Mouse (Mus musculus): ENCODE measurements around the gene Lemd2.

Gene Lemd2

DNA sequence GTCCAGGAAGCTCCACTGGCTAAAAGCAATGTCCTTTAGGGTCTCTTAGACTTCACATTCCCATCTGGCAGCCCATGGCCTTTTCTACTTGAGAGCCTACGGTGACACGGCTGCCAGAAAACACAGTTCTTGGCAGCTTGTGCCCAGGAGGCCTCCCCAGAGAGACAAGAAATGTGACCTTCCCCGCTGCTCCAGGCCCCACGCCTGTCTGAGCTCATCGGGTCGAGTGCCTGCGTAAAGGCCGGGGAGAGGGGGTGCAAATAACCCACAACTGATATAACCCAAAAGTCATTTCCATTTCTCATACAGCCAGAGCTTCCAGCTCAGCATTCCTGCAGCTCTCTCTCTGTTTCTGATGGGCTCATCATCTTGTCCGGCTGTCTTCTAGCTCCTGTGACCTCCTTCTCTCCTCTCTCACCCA, 50.5 kb downstream of the Lemd2 start:
- no peak for DNase-seq

DNA sequence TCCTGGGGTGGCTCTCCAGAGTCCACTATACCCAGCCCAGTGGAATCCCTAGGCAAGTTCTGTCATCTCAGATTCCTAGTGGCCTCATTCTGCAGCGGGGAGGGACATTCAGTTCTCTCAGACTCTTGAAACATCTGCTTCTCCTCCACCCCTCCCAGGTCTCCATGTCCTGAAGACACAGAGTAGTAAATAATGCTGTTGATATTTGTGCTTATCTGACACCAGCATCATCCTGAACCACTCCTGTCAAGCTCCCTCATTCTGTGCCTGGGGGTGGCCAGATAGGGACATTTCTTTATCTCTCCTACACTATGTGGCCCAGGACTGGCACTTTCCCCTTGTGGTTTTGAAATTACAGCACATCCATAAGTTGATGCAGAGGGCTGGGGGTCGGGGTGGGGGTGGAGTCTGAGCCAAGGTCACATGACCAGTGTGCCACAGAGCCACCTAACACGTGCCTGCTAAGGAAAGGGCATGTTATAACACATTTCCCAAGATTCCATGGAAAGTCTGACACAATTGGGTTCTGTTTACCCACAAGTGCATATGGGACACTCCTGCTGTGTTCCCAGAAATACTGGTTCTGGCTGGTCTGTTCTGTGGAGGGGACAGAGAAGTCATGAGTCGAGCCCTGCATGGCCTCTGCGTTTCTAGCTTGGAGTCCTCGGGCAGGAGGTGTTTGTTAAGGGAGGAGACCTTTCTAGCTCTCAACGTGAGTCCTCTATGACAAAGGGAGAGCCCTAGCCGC, 51.1 kb downstream of the Lemd2 start:
- DNase-seq = no peak

DNA sequence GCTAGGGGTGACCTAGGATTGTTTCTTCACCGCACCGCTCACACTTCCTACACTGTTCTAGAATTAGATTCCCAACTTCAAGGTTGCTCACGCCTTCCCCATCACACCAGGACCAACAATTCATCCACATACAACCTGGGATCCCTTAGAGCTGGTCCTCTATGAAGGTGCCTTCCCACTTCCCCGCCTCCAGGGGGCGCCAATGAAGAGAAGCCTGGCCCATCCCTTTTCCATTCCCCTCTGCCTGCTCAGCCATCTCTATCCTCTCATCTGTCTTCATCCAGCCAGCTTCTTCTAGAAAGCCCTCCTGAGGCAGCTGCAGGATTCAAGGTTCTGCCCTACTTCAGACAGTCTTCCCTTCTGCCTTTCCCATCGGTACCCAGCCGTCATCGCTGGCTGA, 52.9 kb downstream of the Lemd2 start:
- DNase-seq = no peak

DNA sequence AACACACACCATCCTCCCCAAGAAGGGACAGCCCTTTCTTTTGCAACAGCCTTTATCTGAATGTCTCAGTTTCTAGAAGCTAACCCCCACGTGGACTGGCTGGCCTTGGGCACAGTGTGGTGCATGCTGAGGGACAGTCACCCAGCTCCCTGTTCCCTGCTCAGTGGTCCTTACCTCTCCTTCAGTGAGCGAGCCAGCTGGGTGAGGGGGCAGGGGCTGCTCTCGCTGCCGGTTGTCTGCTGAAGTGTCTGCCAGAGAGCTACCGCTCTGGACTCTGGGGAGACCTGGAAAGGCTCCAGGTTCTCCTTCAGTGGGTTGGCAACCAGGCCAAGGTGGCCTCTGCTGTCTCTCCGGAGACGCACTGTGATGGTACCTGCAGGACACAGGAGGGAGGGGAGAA, 53.4 kb downstream of the Lemd2 start:
- DNase-seq = no peak

DNA sequence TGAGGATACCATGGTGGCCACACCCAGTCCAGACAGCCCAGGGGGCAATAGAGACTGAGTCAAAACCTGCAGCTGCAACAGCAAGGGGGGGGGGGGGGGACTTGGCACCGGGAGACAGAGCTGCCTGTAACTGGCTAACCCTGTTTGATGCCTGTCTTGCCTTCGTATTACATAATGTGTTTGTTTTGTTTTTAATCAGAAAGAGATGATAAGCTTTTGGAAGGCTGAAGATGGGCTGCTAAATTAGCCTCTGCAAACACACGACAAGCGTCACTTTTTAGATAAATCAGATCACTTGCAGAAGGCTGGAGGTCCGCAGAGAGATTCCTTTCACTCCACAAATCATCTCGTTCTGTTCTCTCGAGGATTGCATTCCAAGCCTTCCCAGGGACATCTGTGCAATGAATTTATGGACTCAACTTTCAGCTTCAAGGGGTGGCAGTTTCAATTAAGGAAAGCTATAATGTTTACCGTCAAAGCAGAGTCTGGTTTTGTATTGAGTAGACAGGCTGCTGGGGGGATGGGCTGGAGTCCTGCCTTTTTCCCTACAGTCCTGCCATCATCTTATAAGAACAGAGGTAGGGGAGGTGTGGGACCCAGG, 57.8 kb downstream of the Lemd2 start:
- no peak for DNase-seq

DNA sequence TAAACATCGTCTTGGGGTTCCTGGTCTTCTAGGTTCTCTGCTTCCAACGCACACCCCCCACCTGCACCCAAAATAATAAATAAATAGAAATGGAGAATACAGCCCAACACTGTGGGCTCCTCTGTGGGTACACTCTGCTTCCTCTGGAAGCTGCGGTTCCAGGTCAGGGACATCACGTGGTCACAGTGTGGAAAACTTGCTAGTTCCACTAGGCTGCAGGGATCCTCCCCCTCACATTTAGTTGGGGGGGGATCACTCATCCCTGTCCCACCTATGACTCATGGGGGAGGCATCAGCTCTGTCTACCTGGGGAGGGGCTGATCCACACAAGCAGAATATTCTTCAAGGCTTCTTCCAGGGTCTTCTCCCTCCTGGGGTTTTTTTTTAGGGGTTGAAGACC, 60.1 kb downstream of the Lemd2 start:
- no peak for DNase-seq

DNA sequence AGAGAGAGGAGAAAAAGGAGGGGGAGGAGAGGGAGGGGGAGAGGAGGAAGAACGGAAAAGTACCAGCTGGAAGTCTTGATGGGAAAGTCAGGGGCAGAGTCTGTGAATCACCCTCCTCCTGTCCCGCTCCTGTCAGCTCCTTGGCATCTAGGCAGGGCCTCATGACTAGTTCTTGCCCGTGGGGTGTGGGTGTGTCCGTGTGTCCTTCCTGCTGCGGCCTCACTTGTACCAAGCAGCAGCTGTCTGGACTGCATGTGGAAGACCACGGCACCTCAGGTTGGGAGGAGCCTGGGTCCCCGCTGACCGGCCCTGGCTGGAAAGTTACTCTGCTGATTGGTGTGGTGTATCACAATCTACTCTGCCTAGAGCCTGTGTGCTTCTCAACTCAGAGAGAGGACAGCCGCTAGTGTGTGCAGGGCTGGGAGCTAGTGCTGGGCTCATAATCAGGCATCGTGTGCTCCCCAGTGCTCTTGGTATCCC, 62.3 kb downstream of the Lemd2 start:
- DNase-seq = peak; percentile 66

DNA sequence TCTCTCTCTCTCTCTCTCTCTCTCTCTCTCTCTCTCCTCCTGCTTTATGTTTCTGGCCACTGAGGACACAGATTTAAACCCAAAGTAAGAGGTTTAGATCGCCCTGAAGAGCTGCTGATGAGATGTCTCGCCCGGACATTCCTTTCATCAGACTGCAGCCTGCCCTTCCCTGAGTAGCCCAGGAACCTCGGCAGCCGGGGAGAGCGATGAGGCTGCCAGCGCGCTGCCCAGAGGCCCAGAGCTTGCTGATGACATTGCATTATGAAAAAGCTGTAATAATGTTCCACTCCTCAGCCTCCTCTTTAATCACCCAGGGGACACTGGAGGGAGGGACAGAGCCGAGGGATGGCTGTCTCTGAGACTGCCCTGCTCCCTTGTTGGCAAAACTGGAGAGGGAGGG, 64.0 kb downstream of the Lemd2 start:
- DNase-seq = no peak
